Mouse (Mus musculus): ENCODE data around the gene Crlf3. TPM values are rescaled to one million over a fixed set of nuclear protein-coding genes. Genes with fewer than 3 reads are reported as not detected.

Gene Crlf3
- 89.2 and 106 TPM in 2 replicates for total RNA-seq (2017)

GRCm38 (mm10) chr11:80080826-80081728 lies at the start of gene Crlf3:
Gene Crlf3, minus strand, starts transcription at chr11:80080991.
- ATAC-seq (replicated peaks; ENCODE audit: low read depth, poor library complexity, severe bottlenecking): peak; percentile 91

GRCm38 (mm10) chr11:80116411-80116810 lies 35.6 kb upstream of the Crlf3 start:
- no peak for ATAC-seq (replicated peaks; ENCODE audit: low read depth, poor library complexity, severe bottlenecking)

GRCm38 (mm10) chr11:80104407-80104806 lies 23.6 kb upstream of the Crlf3 start:
- no peak for ATAC-seq (replicated peaks; ENCODE audit: low read depth, poor library complexity, severe bottlenecking)

DNA sequence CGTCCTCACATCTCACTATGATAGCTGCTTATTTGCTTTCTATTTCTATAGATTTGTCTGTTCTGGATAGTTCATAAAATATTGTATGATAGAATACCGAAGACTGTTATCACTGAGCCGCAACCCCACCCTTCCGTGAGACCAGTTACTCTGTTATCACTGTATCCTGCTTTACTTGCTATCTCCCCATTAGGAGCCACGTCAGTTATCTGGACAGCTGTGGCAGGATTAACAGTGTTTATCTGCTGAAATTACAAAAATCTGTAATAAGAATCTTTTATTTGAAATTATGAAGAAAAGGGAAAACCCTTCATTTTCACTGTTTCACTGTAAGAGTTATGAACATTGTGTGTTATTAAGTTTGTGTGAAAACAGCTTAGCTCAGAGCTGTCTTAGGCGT lies 20.5 kb upstream of the Crlf3 start:
- ATAC-seq (replicated peaks; ENCODE audit: low read depth, poor library complexity, severe bottlenecking): no peak

GRCm38 (mm10) chr11:80098444-80099056 lies 17.8 kb upstream of the Crlf3 start:
- no peak for ATAC-seq (replicated peaks; ENCODE audit: low read depth, poor library complexity, severe bottlenecking)

GRCm38 (mm10) chr11:80090555-80091164 lies 9.9 kb upstream of the Crlf3 start:
- ATAC-seq (replicated peaks; ENCODE audit: low read depth, poor library complexity, severe bottlenecking): no peak

DNA sequence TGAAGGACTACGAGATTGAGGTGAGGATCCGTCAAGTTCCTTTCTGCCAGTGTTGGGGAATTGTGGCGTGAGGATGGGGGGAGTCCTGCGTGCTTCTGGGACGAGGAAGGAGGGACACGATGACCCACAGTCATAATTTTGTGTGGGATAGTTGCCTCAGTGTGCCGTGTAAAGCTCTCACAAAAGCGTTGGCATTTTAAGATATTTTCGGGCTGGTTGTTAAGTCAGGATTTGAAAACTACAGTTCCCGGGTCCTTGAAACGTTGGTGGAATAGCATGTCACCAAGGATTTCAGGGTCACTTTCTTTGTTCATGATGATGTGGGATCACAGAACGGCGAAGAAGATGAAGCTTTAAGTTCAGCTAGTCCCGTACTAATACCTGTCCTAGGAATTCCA lies 9.0 kb upstream of the Crlf3 start:
- ATAC-seq (replicated peaks; ENCODE audit: low read depth, poor library complexity, severe bottlenecking): no peak

- peak; percentile 77 for ATAC-seq (replicated peaks; ENCODE audit: low read depth, poor library complexity, severe bottlenecking)
Measured at GRCm38 (mm10) chr11:80088917-80089816, 8.4 kb upstream of the Crlf3 start, which contains the start of gene Atad5. Gene Atad5, plus strand, starts transcription at chr11:80089400.

- ATAC-seq (replicated peaks; ENCODE audit: low read depth, poor library complexity, severe bottlenecking): peak; percentile 70
Measured at GRCm38 (mm10) chr11:80086844-80087243, 6.1 kb upstream of the Crlf3 start.

- peak; percentile 24; the same call in 1 of the 2 replicates for ATAC-seq (replicated peaks; ENCODE audit: low read depth, poor library complexity, severe bottlenecking)
Measured at GRCm38 (mm10) chr11:80085356-80086055, 4.7 kb upstream of the Crlf3 start.

GRCm38 (mm10) chr11:80081786-80082319 lies 1.1 kb upstream of the Crlf3 start:
- ATAC-seq (replicated peaks; ENCODE audit: low read depth, poor library complexity, severe bottlenecking): no peak

DNA sequence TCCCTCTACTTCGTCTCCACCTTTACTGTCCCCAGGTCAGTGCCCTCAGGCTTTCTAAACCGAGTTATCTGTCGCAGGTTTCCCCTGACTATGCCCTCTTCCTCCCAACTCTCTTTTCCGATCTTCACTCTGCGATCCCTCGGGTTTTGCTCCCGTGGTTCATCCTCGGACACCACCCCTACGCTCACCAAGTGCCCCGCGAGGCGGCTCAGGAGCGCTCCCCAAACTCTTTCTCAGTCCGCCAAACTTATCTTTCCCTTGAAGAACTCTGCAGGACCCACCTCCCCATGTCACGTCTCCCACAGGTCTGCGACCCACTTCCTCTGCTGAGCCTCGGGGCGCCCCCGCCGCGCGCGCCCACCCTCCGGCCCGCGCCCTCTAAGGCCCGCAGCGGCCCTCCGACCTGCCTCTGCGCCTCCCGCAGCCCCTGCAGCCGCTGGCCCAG lies 388 bp downstream of the Crlf3 start:
- ATAC-seq (replicated peaks; ENCODE audit: low read depth, poor library complexity, severe bottlenecking): no peak

DNA sequence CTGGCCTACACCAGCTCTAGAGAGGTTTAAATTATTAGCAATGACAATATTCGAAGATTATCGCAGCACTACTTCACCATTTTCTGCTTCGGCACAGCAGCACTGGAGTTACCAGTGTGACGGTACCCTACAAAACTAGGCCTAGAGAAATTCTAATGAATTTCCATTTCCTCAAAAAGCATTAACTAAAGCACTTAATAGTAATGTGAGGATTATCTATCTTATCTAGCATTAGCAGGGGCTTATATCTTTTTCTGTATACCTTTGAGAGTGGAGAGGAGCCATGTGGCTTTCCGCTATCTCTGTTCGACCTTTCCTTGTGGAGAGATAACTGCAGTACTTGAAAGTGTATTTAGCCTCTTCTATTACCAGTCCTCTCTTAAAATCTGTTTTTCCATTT lies 1.0 kb downstream of the Crlf3 start:
- no peak for ATAC-seq (replicated peaks; ENCODE audit: low read depth, poor library complexity, severe bottlenecking)

GRCm38 (mm10) chr11:80078831-80079230 lies 2.0 kb downstream of the Crlf3 start:
- ATAC-seq (replicated peaks; ENCODE audit: low read depth, poor library complexity, severe bottlenecking): no peak

DNA sequence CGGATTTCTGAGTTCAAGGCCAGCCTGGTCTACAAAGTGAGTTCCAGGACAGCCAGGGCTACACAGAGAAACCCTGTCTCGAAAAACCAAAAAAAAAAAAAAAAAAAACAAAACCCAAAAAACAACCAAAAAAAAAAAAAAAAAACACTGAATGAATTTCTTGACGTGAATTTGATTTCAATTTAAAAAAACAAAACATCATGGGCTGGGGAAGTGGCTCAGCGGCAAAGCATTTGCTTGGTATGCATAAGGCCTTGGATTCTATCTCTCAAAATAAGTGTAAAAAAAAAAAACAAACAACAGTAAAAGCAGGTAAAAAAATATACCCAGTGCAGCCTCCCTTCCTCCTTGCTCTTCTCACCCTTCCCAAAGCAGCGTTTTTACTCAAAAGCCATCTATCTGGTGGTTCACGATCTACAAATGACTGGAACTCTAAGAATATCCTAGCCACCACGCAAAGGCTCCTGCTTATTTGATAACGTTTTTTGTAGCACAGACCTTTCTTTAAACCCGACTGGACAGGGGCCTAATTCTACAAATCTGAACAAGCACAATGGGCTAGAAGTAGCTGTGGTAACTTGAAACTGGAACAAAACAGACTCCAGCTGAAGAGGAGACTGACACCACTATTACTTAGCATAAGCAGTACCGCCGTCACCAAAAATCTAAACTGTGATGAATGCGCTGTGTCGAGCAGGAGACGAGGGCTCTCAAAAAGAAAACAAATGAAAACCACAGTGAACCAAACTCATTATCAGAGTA lies 2.8 kb downstream of the Crlf3 start:
- ATAC-seq (replicated peaks; ENCODE audit: low read depth, poor library complexity, severe bottlenecking): no peak

DNA sequence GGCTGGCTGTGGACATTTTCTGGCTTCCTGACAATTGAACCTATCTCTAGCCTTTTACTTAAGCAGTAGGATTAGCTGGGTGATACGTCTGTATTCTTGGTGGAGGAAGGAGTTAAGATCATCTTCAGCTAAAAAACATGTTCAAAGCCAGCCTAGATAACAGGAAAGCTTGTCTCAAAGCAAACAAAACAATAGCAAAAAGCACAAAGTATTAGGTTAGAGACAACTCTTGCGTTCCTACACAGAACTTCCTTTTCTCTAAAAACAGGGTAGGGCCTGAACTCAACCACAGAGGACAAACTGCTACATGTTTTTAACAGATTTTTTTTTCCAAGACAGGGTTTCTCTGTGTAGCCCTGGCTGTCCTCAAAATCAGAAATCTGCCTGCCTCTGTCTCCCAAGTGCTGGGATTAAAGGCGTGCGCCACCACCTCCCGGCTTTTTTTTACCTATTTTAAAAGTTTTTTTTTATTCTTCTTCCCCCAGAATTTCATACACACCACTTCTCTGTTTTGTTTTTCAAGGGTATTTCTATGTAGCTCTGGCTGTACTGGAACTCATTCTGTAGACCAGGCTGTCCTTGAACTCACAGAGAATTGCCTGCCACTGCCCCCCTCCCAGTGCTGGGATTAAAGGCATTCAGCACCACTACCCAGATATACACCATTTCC lies 5.0 kb downstream of the Crlf3 start:
- ATAC-seq (replicated peaks; ENCODE audit: low read depth, poor library complexity, severe bottlenecking): no peak

DNA sequence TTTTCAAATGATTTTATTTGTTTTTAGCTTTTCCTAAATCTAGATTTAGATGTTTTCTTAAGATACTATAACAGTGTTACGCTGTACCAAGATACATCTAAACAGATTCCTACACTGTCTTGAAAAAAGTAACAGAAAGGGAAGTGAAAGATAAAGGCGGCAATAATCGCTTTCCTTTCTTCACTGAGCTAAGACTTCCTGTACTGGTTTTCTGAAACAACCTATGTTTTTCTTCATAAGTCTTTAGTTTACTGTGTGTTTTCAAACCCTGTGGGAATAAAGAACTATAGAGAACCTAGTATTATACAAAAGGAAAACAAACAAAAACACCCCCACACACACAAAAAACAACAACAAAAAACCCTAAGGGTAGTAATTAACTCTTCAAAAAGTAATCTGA lies 8.4 kb downstream of the Crlf3 start:
- ATAC-seq (replicated peaks; ENCODE audit: low read depth, poor library complexity, severe bottlenecking): peak; percentile 38; the same call in 1 of the 2 replicates

- no peak for ATAC-seq (replicated peaks; ENCODE audit: low read depth, poor library complexity, severe bottlenecking)
Measured at GRCm38 (mm10) chr11:80071039-80071438, 9.8 kb downstream of the Crlf3 start.
